Mouse (Mus musculus) lung, postnatal 0 days (tissue): ENCODE measurements around the gene Csrp1.

Experiments
- CTCF ChIP-seq: IDR thresholded peaks from 2 replicates; pipeline ENCODE4 v1.5.1; 2016; ENCODE audit warnings: antibody characterized with exemption, mild to moderate bottlenecking
- EP300 ChIP-seq: IDR thresholded peaks from 2 replicates; pipeline ENCODE4 v1.6.1; 2016; ENCODE audit warnings: antibody characterized with exemption, mild to moderate bottlenecking, control low read depth

DNA sequence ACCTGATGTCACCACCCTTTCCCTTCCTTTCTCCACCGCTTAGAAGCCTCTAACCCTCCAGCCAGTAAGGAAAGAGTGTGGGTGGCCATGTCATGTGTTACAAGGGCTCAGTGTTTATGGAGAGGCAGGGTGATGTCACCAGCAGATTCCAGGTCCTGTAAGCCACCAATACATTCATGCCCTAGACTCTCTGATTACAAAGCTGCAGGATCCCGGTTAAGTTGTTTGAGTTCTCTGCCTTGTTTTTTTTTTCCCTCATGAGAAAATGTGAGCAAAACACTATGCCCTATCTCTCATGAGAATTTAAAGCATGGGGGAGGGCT, 44.3 kb downstream of the Csrp1 start:
- TF ChIP-seq EP300 (no peak), CTCF (no peak)
